Mouse (Mus musculus): ENCODE measurements around the gene Tmem220. TPM values are rescaled to one million over a fixed set of nuclear protein-coding genes. Genes with fewer than 3 reads are reported as not detected.

Tmem220 gene
- polyA plus RNA-seq, 1 experiment from 2014 or later: 1.6 TPM

Other genes with a start within 250 kb of the Tmem220 start
- gene Pirt, start 113.2 kb upstream of the Tmem220 start, polyA plus RNA-seq (2014; fragmentation: Nextera tagmentation; extraction: Ambion mirVana): 5.7 and 7.0 TPM in 2 replicates
- not detected in 2 replicates for gene Tmem238l, start 68.5 kb upstream of the Tmem220 start, polyA plus RNA-seq (2014; fragmentation: Nextera tagmentation; extraction: Ambion mirVana)
- 30.4 and 31.9 TPM in 2 replicates for gene Adprm, start 27.4 kb downstream of the Tmem220 start, polyA plus RNA-seq (2014; fragmentation: Nextera tagmentation; extraction: Ambion mirVana)
- 13.4 and 14.9 TPM in 2 replicates for gene Sco1, start 27.5 kb downstream of the Tmem220 start, polyA plus RNA-seq (2014; fragmentation: Nextera tagmentation; extraction: Ambion mirVana)
- 368 and 488 TPM in 2 replicates for gene Myh3, start 53.1 kb downstream of the Tmem220 start, polyA plus RNA-seq (2014; fragmentation: Nextera tagmentation; extraction: Ambion mirVana)
- 0.71 and 1.4 TPM in 2 replicates for gene Myh2, start 145.9 kb downstream of the Tmem220 start, polyA plus RNA-seq (2014; fragmentation: Nextera tagmentation; extraction: Ambion mirVana)
- 2.4 and 2.8 TPM in 2 replicates for gene Myh1, start 174.9 kb downstream of the Tmem220 start, polyA plus RNA-seq (2014; fragmentation: Nextera tagmentation; extraction: Ambion mirVana)
- 0.18 and 0.35 TPM in 2 replicates for gene Myh4, start 212.9 kb downstream of the Tmem220 start, polyA plus RNA-seq (2014; fragmentation: Nextera tagmentation; extraction: Ambion mirVana)

Data from embryonic facial prominence, embryonic 14.5 days (tissue).